Mouse (Mus musculus) WW6 (cell line): Measurements from ENCODE around the gene Macc1.
A peak's percentile ranks its signal among the peaks of the same experiment; 100 is the strongest.

ENCODE experiments used
- DNase-seq: peaks from one replicate; pipeline ENCODE4 v3.0.0-alpha.2; 2013; ENCODE audit warnings: low read depth, low spot score

Macc1 gene

GRCm38 (mm10) chr12:119386650-119387049 lies 72.6 kb downstream of the Macc1 start:
- DNase-seq = no peak

DNA sequence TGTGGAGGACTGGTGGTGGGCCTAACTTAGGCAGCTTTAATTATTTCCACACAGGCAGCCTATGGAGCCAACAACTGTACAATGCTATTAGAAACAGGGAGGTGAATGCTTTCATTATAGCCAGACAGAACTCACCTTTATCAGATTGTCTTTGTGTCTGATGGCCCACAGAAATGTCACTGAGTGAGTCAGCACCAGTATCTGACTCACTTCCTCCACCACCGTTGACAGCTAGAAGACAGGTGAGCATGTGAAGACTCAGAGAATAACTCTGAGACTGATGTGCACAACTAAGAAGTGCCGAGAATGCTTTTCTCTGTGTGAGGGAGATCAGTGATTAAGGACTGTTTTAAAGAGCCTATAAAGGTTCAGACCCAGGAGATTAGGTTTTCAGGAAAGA lies 73.9 kb downstream of the Macc1 start:
- no peak for DNase-seq

- no peak for DNase-seq
Observed at GRCm38 (mm10) chr12:119390192-119390684, 76.2 kb downstream of the Macc1 start.

DNA sequence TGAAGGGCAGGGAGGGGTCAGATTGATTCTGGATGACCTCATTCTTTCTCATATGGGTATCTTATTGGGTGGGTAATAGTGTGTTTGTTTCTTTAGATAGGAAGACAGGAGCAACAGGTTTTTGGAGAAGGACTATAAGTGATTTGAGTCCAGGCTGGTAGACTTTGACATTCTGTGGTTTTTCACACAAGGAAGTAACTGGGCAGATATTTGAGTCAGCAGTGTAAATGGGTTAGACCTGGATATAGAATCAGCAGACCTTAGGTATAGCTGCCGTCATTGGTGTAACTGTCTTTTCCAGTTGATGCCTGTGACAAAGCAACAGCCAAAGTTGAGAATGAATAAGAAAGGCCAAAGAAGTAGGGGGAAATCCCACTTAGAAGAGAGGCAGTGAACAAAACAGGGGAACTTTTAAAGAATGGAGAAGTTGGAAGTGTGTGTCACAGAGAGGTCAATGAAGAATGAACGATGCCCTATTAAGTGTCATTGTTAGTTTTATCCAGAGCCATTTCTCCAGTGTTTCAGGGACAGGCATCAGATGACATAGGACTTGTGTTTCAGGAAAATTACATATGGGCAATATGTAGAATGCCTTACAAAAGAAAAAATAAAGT lies 84.1 kb downstream of the Macc1 start:
- DNase-seq = no peak

DNA sequence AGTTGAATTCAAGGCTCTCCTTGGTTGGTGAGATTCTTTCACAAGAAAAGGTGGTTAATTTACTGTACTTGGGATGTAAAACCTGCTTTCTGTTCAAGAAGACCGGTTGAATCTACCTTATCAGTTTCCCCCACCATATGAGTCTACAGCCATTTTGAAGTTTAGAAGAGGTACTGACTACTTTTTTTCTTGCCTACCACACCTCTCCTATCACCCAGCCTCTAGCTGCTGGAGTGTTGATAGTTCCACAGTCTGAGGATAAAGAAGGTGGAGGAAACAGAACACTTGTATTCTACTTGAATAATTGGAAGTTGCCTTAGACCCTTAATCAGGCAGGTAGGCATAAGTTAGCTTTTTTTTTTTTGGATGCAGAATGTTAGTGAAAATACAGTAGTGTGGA lies 88.2 kb downstream of the Macc1 start:
- DNase-seq = no peak

GRCm38 (mm10) chr12:119402796-119403195 lies 88.7 kb downstream of the Macc1 start:
- DNase-seq = no peak

- DNase-seq = no peak
Observed at GRCm38 (mm10) chr12:119404810-119405209, 90.7 kb downstream of the Macc1 start.

- DNase-seq = no peak
Observed at GRCm38 (mm10) chr12:119410522-119410921, 96.5 kb downstream of the Macc1 start.

DNA sequence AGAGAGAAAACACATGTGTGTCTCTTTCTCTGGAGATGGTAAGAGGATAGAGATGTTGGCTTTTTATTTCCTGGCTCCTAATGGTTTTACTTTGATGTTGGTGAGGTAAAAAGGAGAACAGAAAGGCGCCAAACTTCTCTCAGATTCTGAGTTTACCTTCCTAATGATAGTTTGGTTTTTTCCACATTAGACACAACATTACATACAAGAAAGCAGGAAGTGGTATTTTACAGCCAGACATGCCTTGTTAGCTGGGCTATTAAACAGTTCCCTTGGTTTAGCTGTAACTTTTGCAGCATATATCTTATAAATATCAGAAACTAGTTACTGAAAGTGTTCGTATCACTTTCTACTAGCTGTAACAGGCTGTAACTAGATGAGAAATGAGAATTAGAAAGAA lies 96.9 kb downstream of the Macc1 start:
- no peak for DNase-seq

- DNase-seq = no peak
Observed at GRCm38 (mm10) chr12:119411982-119412381, 97.9 kb downstream of the Macc1 start.

DNA sequence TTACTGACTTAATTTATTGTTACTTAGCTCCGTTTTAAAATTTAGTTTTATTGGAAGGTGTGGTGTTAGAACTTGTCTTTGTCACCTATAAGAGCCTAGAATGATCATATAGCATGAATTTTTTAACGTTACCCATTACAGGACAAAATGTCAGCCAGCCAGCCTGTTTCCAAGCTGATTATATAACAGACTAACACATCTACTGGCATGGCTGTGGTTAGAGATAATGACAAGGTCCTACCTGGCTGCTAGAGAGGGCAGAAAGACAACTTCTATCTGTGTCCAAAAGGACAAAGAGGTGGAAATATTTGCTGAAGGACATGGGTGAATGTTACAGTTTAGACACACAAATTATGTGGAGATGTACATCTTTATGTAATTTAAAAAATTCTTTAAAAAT lies 101.8 kb downstream of the Macc1 start:
- DNase-seq = no peak

GRCm38 (mm10) chr12:119425749-119426148 lies 111.7 kb downstream of the Macc1 start:
- no peak for DNase-seq

DNA sequence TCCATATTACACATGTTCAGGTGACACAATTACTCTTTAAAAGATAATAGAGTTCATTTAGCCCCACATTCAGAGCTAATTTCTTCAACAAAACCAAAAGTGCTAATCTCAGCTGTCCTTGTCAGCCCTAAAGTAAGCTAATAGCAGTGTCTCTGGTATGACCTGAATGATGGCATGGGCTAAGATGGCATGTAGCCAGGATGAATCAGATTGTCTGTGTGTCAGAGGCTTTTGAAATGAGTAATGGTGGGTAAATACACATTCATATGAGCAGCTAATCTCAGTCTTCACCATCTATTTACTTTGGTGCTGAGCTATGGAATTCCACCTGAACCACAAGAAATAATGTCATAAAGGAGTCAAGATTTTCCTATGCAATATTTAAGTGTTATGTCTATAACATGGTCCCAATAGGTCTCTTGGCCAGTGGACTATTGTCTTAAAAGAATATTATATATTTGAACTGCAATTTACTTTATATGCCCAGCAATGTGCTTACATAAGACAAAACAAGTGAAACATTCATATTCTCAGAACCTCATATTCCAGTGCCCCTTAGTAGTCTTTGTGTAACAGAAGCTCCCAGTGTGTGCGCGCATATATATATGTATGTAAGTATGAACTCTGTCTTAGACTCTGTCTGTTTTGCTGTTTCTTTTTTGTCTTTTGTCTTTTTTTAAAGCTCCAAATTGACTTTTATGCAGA lies 112.3 kb downstream of the Macc1 start:
- no peak for DNase-seq

DNA sequence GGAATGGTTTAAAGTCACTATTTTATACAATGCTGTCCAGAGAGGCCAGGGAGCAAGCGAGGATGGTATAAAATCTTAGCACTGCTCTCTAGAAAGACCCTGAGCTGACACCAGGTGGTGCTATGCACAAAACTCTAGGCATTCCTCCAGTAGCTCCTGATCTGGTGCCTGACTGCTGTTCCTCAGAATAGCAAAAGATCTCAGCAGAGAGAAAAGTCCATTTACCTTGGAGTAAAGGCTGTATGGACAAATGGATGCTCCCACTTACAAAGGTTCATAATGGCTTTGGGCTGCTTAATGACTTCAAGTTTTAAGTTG lies 112.8 kb downstream of the Macc1 start:
- peak; percentile 3 for DNase-seq

DNA sequence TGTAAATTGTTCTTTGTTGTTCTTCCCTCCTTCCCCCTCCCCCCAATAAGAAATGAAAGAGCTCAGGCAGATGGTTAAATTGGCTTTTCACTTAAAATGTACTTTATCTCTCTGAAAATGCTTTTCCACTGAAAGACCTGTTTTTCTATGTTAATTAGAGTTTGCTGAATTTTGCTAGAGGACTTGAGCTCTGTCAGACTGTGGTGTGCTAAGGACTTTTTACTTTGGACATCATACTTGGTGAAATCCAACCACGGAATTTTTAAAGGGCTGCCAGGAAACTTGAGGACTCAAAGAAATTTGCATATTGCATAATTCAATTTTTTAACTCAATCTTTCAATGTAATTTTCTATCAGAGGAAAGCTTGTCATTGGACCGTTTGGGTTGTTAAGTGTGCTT lies 126.7 kb downstream of the Macc1 start:
- no peak for DNase-seq

DNA sequence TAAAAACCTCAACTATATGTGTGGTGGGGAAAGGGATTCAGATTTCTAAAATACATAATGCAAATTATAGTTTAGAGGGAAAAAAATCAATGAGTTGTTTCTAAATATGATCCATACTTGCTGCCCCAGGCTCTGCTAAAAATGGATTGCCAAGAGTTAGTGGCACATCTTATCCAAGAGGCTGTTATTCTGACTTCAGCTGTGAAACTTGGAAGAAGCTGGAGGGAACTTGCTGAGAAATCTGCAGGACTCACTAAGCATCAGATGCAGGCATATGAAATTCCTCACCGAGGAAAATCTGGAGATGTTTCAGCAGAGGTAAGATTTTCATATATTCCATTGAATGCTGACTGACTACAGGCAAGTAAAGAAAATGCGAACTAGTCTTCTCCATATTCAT lies 136.0 kb downstream of the Macc1 start:
- DNase-seq = no peak

GRCm38 (mm10) chr12:119451232-119451631 lies 137.2 kb downstream of the Macc1 start:
- DNase-seq = no peak

DNA sequence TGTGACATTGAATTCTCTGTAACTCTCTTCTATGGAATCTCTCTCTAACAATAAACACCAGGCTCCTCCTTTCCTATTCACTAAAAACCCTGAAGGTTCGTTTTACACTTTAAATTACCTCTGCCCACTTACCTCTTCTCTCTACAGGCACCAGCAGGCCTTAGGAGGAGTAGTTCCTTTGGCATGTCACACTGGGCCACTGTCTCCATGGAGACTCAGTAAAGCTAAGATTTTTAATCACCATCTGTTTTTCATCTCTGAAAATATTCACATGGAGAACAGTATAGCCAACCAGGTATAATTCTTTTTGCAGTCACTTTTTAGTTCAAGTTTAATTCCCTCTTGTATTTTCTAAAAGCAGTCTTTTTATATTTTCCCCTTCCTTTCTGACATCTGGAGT lies 140.0 kb downstream of the Macc1 start:
- no peak for DNase-seq

DNA sequence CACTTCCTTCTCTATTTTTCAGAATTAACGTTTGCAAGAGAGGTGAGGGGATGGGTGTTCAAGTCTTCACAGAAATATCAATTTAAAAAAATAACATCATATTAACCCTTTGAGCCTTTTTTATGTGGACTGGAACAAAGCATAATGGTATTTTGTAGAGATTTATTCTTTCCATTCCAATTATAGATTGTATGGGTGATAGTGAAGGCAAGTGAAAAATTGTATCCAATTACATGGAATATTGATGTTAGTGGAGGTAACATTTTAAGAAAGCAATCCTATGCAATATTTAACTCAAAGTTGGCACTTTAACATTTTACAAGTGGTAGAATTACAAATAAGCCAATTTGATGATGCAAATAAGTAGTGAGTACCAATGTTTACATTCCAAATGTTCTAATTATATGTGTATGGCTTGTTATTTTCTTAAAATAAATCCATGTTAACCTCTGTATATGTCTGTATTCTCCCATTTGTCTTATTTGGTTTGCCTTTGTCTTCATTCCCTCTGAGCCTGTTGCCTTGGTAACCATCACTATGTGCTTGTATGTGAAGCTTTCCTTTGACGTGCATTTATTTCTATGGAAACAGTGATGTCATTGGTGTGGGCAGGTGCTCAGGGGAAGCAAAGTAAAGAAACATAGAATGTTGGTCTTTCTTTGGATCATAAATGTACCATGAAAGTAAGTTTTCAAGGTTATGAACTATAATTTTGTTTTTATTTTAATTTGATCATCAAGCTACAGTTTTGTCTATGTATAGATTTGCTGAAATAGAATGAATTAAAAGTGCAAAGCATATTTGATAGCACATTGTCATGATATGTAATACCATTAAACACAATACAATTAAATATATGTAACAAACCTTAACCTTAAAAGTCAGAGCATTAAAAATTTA lies 150.2 kb downstream of the Macc1 start:
- DNase-seq = no peak

GRCm38 (mm10) chr12:119464940-119465245 lies 150.8 kb downstream of the Macc1 start:
- no peak for DNase-seq

GRCm38 (mm10) chr12:119467656-119468055 lies 153.6 kb downstream of the Macc1 start:
- no peak for DNase-seq

DNA sequence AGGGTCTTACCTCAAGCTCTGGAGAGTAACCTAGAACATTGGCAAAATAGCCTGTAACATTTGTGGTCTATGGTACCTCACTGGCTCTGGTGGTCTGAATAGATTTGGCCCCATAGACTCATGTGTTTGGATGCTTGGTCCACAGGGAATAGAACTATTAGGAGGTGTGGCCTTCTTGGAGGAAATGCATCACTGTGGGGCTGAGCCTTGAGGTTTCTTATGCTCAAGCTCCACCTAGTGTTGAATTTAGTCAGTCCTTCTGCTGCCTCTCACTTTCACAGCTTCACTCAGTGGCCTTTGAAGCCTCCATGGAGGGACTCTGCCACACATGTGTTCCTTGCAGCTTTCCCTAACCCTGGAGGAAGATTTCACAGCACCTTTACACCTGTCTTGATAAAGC lies 156.2 kb downstream of the Macc1 start:
- DNase-seq = peak; percentile 14

GRCm38 (mm10) chr12:119483296-119483695 lies 169.2 kb downstream of the Macc1 start:
- no peak for DNase-seq
